In the genomic region with DNA sequence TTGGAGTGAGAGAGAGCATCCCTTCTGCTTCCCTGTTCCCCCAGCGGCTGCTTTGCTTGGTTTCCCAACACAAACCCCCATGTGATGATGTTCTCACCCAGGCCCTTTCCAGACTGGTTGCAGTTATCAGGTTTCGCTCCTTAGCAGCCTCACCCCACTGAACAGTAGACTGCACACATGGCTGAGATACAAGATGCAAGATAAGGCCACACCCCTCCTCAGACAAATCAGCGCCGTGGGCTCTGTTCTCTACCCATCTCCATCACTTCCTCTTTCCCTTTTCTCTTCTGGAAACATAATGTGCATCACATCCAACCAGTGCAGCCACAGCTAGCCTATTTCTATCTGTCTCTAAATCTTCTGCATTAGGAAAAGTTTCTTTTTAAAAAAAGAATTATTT, we compare ENCODE assay signal across 22 mouse cellular contexts. TPM values are rescaled to one million over a fixed set of nuclear protein-coding genes. Genes with fewer than 3 reads are reported as not detected.
"Had no signal": no experiment of that assay in that cellular context is flagged by ENCODE, and none has a peak within 500 bp of the region (broad histone marks: within the 10 kb centered on the region; RNA-seq: fewer than 3 reads in every experiment).

No protein-coding gene starts in this region.

- H3K36me3 ChIP-seq: limb, embryonic 10.5 days; liver, embryonic 15.5 days; midbrain, embryonic 12.5 days; neural tube, embryonic 13.5 days; stomach, embryonic 15.5 days had no signal

- H3K9ac ChIP-seq: liver, embryonic 15.5 days; midbrain, embryonic 12.5 days; neural tube, embryonic 13.5 days; stomach, embryonic 15.5 days had no signal

- H3K4me1 ChIP-seq: limb, embryonic 10.5 days; liver, embryonic 15.5 days; midbrain, embryonic 12.5 days; neural tube, embryonic 13.5 days; stomach, embryonic 15.5 days had no signal

- H3K27me3 ChIP-seq: neural tube, embryonic 13.5 days; stomach, embryonic 15.5 days had no signal

- DNase-seq: kidney, postnatal 10 days; lung, adult 2 months; lung, postnatal 36 days; retina, postnatal 1 day; thymus, adult 2 months; thymus, postnatal 25 days had no signal

- ATAC-seq: lung, postnatal 0 days; midbrain, embryonic 16.5 days had no signal

- H3K9me3 ChIP-seq: limb, embryonic 10.5 days; liver, embryonic 15.5 days; midbrain, embryonic 12.5 days; neural tube, embryonic 13.5 days; stomach, embryonic 15.5 days had no signal

- H3K4me2 ChIP-seq: liver, embryonic 11.5 days; liver, embryonic 15.5 days; midbrain, embryonic 12.5 days; neural tube, embryonic 13.5 days; stomach, embryonic 15.5 days had no signal

- H3K4me3 ChIP-seq: left cerebral cortex, adult 2 months; limb, embryonic 10.5 days; liver, embryonic 15.5 days; megakaryocyte, embryonic 14.5 days; midbrain, embryonic 12.5 days; neural tube, embryonic 13.5 days; stomach, embryonic 15.5 days had no signal

- H3K27ac ChIP-seq: left cerebral cortex, adult 2 months; limb, embryonic 10.5 days; liver, embryonic 15.5 days; midbrain, embryonic 12.5 days; neural tube, embryonic 13.5 days; stomach, embryonic 15.5 days had no signal

RNA-seq across cellular contexts. Expression of gene Fam71f1, which starts 10.6 kb away (rescaled TPM):
- total RNA-seq: layer of hippocampus, postnatal 25 days; left cerebral cortex, adult 2 months; left cerebral cortex, postnatal 14 days had no signal
- polyA plus RNA-seq: large intestine, adult 2 months; limb, embryonic 10.5 days; liver, embryonic 15.5 days; lung, adult 2 months; lung, postnatal 0 days; midbrain, embryonic 12.5 days; midbrain, embryonic 16.5 days; neural tube, embryonic 13.5 days; spleen, adult 2 months; thymus, adult 2 months; urinary bladder, adult 2 months had no signal

RNA-seq across cellular contexts. Expression of gene Opn1sw, which starts 58.8 kb away (rescaled TPM):
- polyA plus RNA-seq: spleen, adult 2 months; testis, adult 2 months had no signal
